Mouse (Mus musculus) cerebellum, adult 2 months (tissue): ENCODE measurements around the gene Slc16a12. TPM values are rescaled to one million over a fixed set of nuclear protein-coding genes. Genes with fewer than 3 reads are reported as not detected.

Experiments used
- DNase-seq, 2 experiments: peaks; one replicate each; pipeline ENCODE4 v3.0.0; 2021
- H3K27ac ChIP-seq: fragments of 200-500 bp; 2 replicates; pipeline ENCODE4 v1.5.1; 2012; ENCODE audit warnings: low read length, control low read depth, inconsistent platforms; ENCODE audit not compliant: insufficient read depth
- H3K27me3 ChIP-seq: fragments of 200-500 bp; 2 replicates; pipeline ENCODE4 v1.6.1; 2012; ENCODE audit warnings: inconsistent platforms, mild to moderate bottlenecking, low read length, moderate library complexity; ENCODE audit not compliant: control insufficient read depth, insufficient read depth
- H3K4me1 ChIP-seq: fragments of 200-500 bp; 2 replicates; pipeline ENCODE4 v1.6.1; 2011; ENCODE audit warnings: low read length; ENCODE audit not compliant: control insufficient read depth, insufficient read depth
- H3K4me3 ChIP-seq: fragments of 200-500 bp; replicated peaks from 2 replicates; pipeline ENCODE3; 2011; ENCODE audit warnings: mild to moderate bottlenecking, low read depth, low read length, control low read depth; ENCODE audit not compliant: insufficient read depth
- CTCF ChIP-seq: fragments of 200-500 bp; IDR thresholded peaks from 2 replicates; pipeline ENCODE4 v1.5.1; 2011; ENCODE audit warnings: low read depth, mild to moderate bottlenecking, control low read depth, low read length, moderate library complexity, borderline replicate concordance; ENCODE audit not compliant: insufficient read depth
- POLR2A ChIP-seq: fragments of 200-500 bp; IDR thresholded peaks from 2 replicates; pipeline ENCODE4 v1.6.1; 2011; ENCODE audit warnings: low read length, control low read depth, borderline replicate concordance; ENCODE audit not compliant: insufficient read depth
- WGBS: fragments of 180-500 bp; shearing (Covaris S2); methylation state at CpG from one replicate; pipeline ENCODE4 v1.1.7; 2018; 5-methylcytosine and 5-hydroxymethylcytosine counted together
- polyA plus RNA-seq: library from polyadenylated mRNA; depleted of rRNA; stranded (reverse); fragments of >200 nt; gene quantifications from 2 replicates; pipeline ENCODE4 v1.2.3, GENCODE M21; 2012

Gene Slc16a12
- polyA plus RNA-seq, 1 experiment = 1.3 TPM

DNA sequence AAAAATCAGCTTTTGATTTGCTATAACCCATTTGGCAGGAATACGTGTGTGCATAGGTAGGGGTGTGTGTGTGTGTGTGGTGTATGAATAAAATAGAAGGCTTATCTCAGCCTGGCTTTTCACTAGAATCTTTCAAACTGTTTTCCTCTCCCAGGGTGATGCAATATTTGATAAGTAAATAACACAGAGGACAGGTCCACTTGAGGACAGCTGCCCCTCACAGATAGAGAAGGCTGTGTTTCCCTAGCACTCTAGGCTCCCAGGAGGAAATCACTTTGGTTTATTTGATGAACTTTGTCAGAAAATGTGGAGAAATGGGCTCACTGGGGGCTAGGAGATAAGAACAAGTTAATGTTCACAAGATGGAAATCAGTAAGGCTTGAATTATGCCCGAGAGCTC, 35.0 kb downstream of the Slc16a12 start:
- H3K4me3 ChIP-seq = no peak overlapping the region
- H3K27ac ChIP-seq = no peak overlapping the region
- no peaks in the 10 kb centered on the region for H3K4me1 ChIP-seq
- no peaks in the 10 kb centered on the region for H3K27me3 ChIP-seq
- TF ChIP-seq POLR2A (no peak), CTCF (no peak)
- 87% methylated on average over 2 of the region's 2 CpGs for WGBS
- no peak for DNase-seq

DNA sequence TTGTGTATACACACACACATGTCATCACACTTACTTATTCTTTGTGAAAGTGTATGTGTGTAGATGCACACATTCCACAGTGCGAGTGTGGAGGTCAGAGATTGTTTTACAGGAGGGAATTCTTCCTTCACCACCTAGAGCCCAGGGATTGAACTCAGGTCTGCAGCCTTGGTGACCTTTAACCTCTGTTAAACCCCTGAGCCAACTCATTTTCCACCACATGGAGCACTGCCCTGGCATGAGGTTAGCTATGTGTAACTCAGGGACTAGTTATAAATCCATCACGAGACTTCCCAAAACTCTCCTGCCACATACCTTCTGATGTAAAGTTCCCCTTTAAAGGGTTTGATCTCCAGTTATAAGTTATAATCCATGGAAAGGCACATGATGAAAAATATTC, 38.9 kb downstream of the Slc16a12 start:
- 90% methylated on average over 2 of the region's 2 CpGs for WGBS
- TF ChIP-seq POLR2A (no peak), CTCF (no peak)
- Histone ChIP-seq H3K27ac (no peak overlapping the region), H3K27me3 (no peaks in the 10 kb centered on the region), H3K4me3 (no peak overlapping the region), H3K4me1 (no peaks in the 10 kb centered on the region)
- DNase-seq = no peak

GRCm38 (mm10) chr19:34707571-34707970, 39.5 kb downstream of the Slc16a12 start:
- H3K27me3 ChIP-seq = no peaks in the 10 kb centered on the region
- TF ChIP-seq CTCF (no peak), POLR2A (no peak)
- no peak overlapping the region for H3K27ac ChIP-seq
- no peak overlapping the region for H3K4me3 ChIP-seq
- no peak for DNase-seq
- 41% methylated on average over 2 of the region's 2 CpGs for WGBS
- H3K4me1 ChIP-seq = no peaks in the 10 kb centered on the region

GRCm38 (mm10) chr19:34706261-34706660, 40.8 kb downstream of the Slc16a12 start:
- WGBS = 36% methylated on average over 6 of the region's 6 CpGs
- no peak for TF ChIP-seq CTCF
- TF ChIP-seq POLR2A = no peak
- H3K4me1 ChIP-seq = no peaks in the 10 kb centered on the region
- H3K4me3 ChIP-seq = no peak overlapping the region
- peak in 1 of 2 experiments; percentile 14 for DNase-seq
- no peaks in the 10 kb centered on the region for H3K27me3 ChIP-seq
- H3K27ac ChIP-seq = no peak overlapping the region

GRCm38 (mm10) chr19:34705141-34705540, 41.9 kb downstream of the Slc16a12 start:
- H3K4me1 ChIP-seq = no peaks in the 10 kb centered on the region
- H3K27ac ChIP-seq = no peak overlapping the region
- no peaks in the 10 kb centered on the region for H3K27me3 ChIP-seq
- WGBS = 97% methylated on average over 1 of the region's 1 CpGs
- TF ChIP-seq POLR2A (no peak), CTCF (no peak)
- no peak overlapping the region for H3K4me3 ChIP-seq
- no peak for DNase-seq

GRCm38 (mm10) chr19:34699300-34699699, 47.8 kb downstream of the Slc16a12 start:
- no peak for DNase-seq
- TF ChIP-seq POLR2A (no peak), CTCF (no peak)
- Histone ChIP-seq H3K27me3 (no peaks in the 10 kb centered on the region), H3K4me3 (no peak overlapping the region), H3K27ac (no peak overlapping the region), H3K4me1 (no peaks in the 10 kb centered on the region)
- 28% methylated on average over 2 of the region's 2 CpGs for WGBS

DNA sequence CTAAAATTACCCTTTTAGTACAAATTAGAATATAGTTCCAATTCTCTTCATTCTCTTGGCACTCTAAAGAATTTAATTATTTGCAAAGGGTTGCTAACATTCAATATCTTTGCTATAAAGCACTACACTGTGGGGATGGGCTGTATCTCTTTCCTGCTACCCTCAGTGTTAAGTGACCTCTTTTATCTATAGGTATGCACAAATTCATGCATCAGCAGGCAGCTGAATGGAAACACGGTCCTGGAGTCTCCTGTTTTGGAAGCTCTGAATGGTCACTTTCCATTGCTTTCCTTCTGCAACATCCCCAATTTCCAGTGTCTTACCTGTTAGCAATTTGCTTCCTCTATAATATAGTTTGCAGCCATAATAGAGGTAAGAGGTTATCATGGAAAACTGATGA, 48.2 kb downstream of the Slc16a12 start:
- no peak overlapping the region for H3K27ac ChIP-seq
- H3K27me3 ChIP-seq = no peaks in the 10 kb centered on the region
- H3K4me3 ChIP-seq = no peak overlapping the region
- 21% methylated on average over 1 of the region's 1 CpGs for WGBS
- TF ChIP-seq POLR2A (no peak), CTCF (no peak)
- no peak for DNase-seq
- no peaks in the 10 kb centered on the region for H3K4me1 ChIP-seq

- WGBS = 84% methylated on average over 3 of the region's 3 CpGs
- no peak for DNase-seq
- Histone ChIP-seq H3K27ac (no peak overlapping the region), H3K27me3 (no peaks in the 10 kb centered on the region), H3K4me3 (no peak overlapping the region), H3K4me1 (no peaks in the 10 kb centered on the region)
- TF ChIP-seq CTCF = no peak
- TF ChIP-seq POLR2A = no peak
Observed at GRCm38 (mm10) chr19:34698432-34698831, 48.7 kb downstream of the Slc16a12 start.

DNA sequence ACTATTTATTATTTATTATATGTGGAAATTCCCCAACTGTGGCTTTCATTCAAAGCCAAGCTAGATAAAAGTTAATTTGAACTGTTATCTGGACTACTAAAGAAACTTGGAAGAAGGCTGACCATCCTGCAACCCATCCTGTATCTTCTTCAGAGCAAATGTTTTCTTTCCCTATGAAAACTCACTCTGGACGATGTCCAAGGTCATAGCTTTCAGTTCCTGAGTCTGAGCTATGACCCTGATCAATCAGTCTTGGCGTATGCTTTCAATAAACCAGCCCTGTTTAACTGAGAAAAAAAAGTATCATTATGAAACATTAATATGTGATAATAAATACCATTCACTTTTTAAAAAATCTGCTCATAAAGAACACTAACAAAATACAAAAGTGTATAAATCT, 49.6 kb downstream of the Slc16a12 start:
- WGBS = 79% methylated on average over 2 of the region's 2 CpGs
- TF ChIP-seq POLR2A (no peak), CTCF (no peak)
- no peak for DNase-seq
- H3K4me1 ChIP-seq = no peaks in the 10 kb centered on the region
- H3K4me3 ChIP-seq = no peak overlapping the region
- H3K27ac ChIP-seq = no peak overlapping the region
- H3K27me3 ChIP-seq = no peaks in the 10 kb centered on the region
